ENCODE assay signal across 8 mouse cellular contexts in the genomic region with DNA sequence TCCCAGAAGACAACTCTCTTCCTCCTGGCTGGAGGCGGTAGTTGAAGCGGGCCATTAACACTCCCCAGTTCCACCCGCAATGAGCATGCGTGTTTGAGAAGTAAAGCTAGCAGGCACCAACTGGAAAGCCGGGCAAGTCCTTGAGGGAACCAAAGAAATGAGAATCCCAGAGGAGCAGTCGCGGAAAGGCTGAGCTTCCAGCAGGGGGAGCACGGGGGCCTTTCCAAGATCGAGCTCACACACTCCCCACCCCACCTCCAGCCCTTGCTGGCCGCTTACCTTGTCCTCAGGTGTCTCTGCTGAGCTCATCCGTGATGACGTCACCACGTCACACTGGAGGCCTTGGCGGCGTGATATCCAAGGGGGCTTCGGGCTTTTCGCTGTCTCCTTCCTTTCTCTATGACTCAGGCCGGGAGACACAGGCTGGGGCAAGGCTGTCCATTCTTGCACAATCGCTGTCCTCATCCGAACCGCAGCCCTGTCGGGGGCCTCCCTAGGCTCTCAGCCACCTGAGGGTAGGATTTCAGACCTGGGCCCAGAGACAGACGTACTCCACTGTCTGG. TPM values are rescaled to one million over a fixed set of nuclear protein-coding genes. Genes with fewer than 3 reads are reported as not detected.
DNase-seq lines count a peak whose midpoint lies in the region.

Gene Ptges (minus strand): TSS at position 381 of the 563 bp plus-strand sequence.

- H3K9me3 ChIP-seq in hindbrain, embryonic 10.5 days: no peaks in the 10 kb centered on the region

- no peaks in the 10 kb centered on the region for H3K36me3 ChIP-seq in hindbrain, embryonic 10.5 days

- H3K27ac ChIP-seq in hindbrain, embryonic 10.5 days: peak within 1 kb of the TSS; percentile 60

- H3K4me3 ChIP-seq in hindbrain, embryonic 10.5 days: peak within 1 kb of the TSS; percentile 44

- 3% methylated on average over 23 of the region's 23 CpGs for WGBS in hindbrain, embryonic 10.5 days

- DNase-seq in T-cell, adult 2 months (ENCODE audit: low spot score): peak; percentile 28
- DNase-seq in cerebellum, adult 9-11 months: peak; percentile 85
- DNase-seq in frontal cortex, adult 2 months (ENCODE audit: extremely low spot score in 1 of 2, low spot score in 1 of 2): peak; percentile 59 to 85
- DNase-seq in hindbrain, embryonic 10.5 days (ENCODE audit: low spot score): peak; percentile 65
- DNase-seq in layer of hippocampus, postnatal 14 days (ENCODE audit: low spot score in 2 of 2): peak; percentile 56 to 69
- peak; percentile 72 for DNase-seq in lung, postnatal 25 days (ENCODE audit: low spot score)
- peak; percentile 84 for DNase-seq in right cerebral cortex, adult 18-20 months
- peak; percentile 21 for DNase-seq in urinary bladder, postnatal 10 days (ENCODE audit: low spot score)

- H3K27me3 ChIP-seq in hindbrain, embryonic 10.5 days (ENCODE audit: insufficient read depth, poor library complexity, severe bottlenecking): peaks cover 4% of the 10 kb centered on the region; the same call in 1 of the 2 replicates

- peaks cover 30% of the 10 kb centered on the region for H3K4me1 ChIP-seq in hindbrain, embryonic 10.5 days (replicated peaks)

RNA-seq across cellular contexts. Expression of gene Ptges, which starts in this region (rescaled TPM):
- 8.3 and 9.3 TPM in 2 replicates for polyA plus RNA-seq in frontal cortex, adult 2 months (2012; rRNA removed)
- 10.8 and 13.3 TPM in 2 replicates for polyA plus RNA-seq in hindbrain, embryonic 10.5 days (2016; fragmentation: Nextera tagmentation; extraction: Ambion mirVana)
- total RNA-seq in layer of hippocampus, postnatal 14 days (2021): 1 to 10 TPM; 4.4 to 5.8 TPM

Comparison
In these comparisons a context has a peak if more than half of its experiments do, and no peak if none do; other contexts are left out.
1. Peak in every context shown above with its lines: DNase-seq, H3K4me3 ChIP-seq and H3K27ac ChIP-seq.
2. DNase-seq: peak in every context shown above with its lines; median percentile 85 in cerebellum, adult 9-11 months; 84 in right cerebral cortex, adult 18-20 months; 72 in frontal cortex, adult 2 months; 72 in lung, postnatal 25 days; 65 in hindbrain, embryonic 10.5 days; 62 in layer of hippocampus, postnatal 14 days; 28 in T-cell, adult 2 months; 21 in urinary bladder, postnatal 10 days.